ENCODE assay signal across 8 mouse cellular contexts in the genomic region with DNA sequence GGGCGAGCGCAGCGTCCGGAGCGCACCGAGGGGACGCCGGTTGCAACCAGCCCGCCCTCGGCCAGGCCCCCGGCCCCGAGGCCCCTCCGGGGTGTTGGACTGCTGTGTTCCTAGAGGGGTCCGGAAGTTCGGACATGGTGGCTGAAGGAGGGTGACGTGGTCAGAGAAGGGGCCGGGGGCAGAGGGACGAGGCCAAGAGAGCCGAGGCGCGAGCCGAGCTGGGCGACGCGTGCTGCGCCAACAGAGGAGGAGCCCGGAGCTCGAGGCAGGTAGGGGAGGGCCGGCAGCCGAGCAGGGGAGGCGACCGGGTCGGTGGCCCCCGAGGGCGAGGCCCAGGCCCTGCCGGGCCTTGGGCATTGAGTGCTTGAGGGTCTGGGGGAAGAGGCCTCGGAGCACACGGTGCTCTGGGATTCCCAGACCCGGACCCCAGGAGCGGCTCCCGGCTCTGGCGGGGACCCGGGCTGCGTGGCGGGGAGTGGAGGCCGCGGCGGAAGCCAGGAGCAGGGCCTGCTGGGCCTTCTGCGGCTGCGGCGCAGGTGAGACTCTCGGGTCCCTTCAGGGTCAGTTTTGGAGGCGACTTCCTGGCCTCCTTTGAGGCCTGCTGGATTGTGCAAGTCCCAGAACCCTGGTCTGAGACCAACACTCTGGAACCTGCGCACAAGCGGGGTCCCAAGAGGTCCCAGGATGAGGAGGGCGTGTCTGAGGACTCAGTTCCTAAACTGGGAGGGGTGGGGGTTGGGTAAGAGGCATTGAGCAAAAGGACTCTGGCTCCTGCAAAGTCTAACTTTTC. TPM values are rescaled to one million over a fixed set of nuclear protein-coding genes. Genes with fewer than 3 reads are reported as not detected.
DNase-seq lines count a peak whose midpoint lies in the region; ATAC-seq and TF ChIP-seq lines count a peak whose summit lies in the region.

No protein-coding gene starts in this region.

- no peak; the same call in 1 of the 2 replicates for ATAC-seq in forebrain, postnatal 0 days
- ATAC-seq in liver, embryonic 15.5 days (ENCODE audit: insufficient read depth), result peak; percentile 25; the same call in 1 of the 2 replicates

- TF ChIP-seq CTCF in spleen, adult 2 months (IDR thresholded peaks at IDR 0.05; ENCODE audit: extremely low read depth, insufficient read depth, insufficient read length, insufficient replicate concordance), result no peak
- no peak for TF ChIP-seq CTCF in forebrain, postnatal 0 days (IDR thresholded peaks at IDR 0.05; ENCODE audit: low read depth)
- TF ChIP-seq CTCF in thymus, adult 2 months (IDR thresholded peaks at IDR 0.05; ENCODE audit: borderline replicate concordance, control insufficient read depth, extremely low read depth, insufficient read depth, low read length, poor library complexity), result no peak

- TF ChIP-seq POLR2A in spleen, adult 2 months (IDR thresholded peaks at IDR 0.05; ENCODE audit: low read depth, low read length), result no peak
- no peak for TF ChIP-seq POLR2A in thymus, adult 2 months (IDR thresholded peaks at IDR 0.05; ENCODE audit: control insufficient read depth, extremely low read depth, insufficient read depth, low read length, poor library complexity)

- WGBS in spleen, adult 2 months, result 3% methylated on average over 55 of the region's 56 CpGs
- under 1% methylated on average over 54 of the region's 56 CpGs for WGBS in forebrain, postnatal 0 days
- WGBS in liver, embryonic 15.5 days (ENCODE audit: insufficient replicate concordance), result 2% methylated on average over 56 of the region's 56 CpGs
- 4% methylated on average over 56 of the region's 56 CpGs for WGBS in thymus, adult 2 months

- H3K4me2 ChIP-seq in forebrain, postnatal 0 days (ENCODE audit: low read depth), result peak overlapping the region; percentile 60
- peak overlapping the region; percentile 45 for H3K4me2 ChIP-seq in liver, embryonic 15.5 days

- H3K9ac ChIP-seq in forebrain, postnatal 0 days, result peak overlapping the region; percentile 49
- no peak overlapping the region for H3K9ac ChIP-seq in liver, embryonic 15.5 days

- DNase-seq in spleen, adult 2 months (ENCODE audit: low read depth in 1 of 2, low spot score in 2 of 2), result no peak
- DNase-seq in spleen, postnatal 36 days (ENCODE audit: low spot score in 2 of 2), result no peak
- peak; percentile 17 for DNase-seq in forebrain, postnatal 0 days
- DNase-seq in testis, postnatal 14 days (ENCODE audit: low spot score), result peak; percentile 14
- DNase-seq in thymus, adult 18-20 months, result no peak
- DNase-seq in thymus, adult 2 months, result no peak
- DNase-seq in spleen, adult 12 weeks (ENCODE audit: low spot score), result no peak

- H3K9me3 ChIP-seq in forebrain, postnatal 0 days (ENCODE audit: low read length), result peaks cover 4% of the 10 kb centered on the region; the same call in 1 of the 2 replicates
- H3K9me3 ChIP-seq in liver, embryonic 15.5 days (replicated peaks), result no peaks in the 10 kb centered on the region

- H3K36me3 ChIP-seq in spleen, adult 2 months (ENCODE audit: control insufficient read depth, insufficient read depth, low read length), result no peaks in the 10 kb centered on the region
- H3K36me3 ChIP-seq in forebrain, postnatal 0 days (ENCODE audit: insufficient read depth), result no peaks in the 10 kb centered on the region
- no peaks in the 10 kb centered on the region for H3K36me3 ChIP-seq in liver, embryonic 15.5 days (replicated peaks)
- H3K36me3 ChIP-seq in thymus, adult 2 months (ENCODE audit: control insufficient read depth, insufficient read depth, low read length), result no peaks in the 10 kb centered on the region

- peak overlapping the region; percentile 3; the same call in 1 of the 2 replicates for H3K4me3 ChIP-seq in spleen, adult 2 months (ENCODE audit: extremely low read depth, insufficient read depth, insufficient read length)
- peak overlapping the region; percentile 39 for H3K4me3 ChIP-seq in forebrain, postnatal 0 days (ENCODE audit: low read depth, low read length)
- H3K4me3 ChIP-seq in liver, embryonic 15.5 days (replicated peaks), result peak overlapping the region; percentile 18; the same call in 1 of the 2 replicates
- H3K4me3 ChIP-seq in thymus, adult 2 months (ENCODE audit: control insufficient read depth, insufficient read depth, low read length), result no peak overlapping the region

- no peak overlapping the region for H3K27ac ChIP-seq in spleen, adult 2 months (ENCODE audit: insufficient read depth, low read length)
- peak overlapping the region; percentile 45; the same call in 1 of the 2 replicates for H3K27ac ChIP-seq in forebrain, postnatal 0 days (ENCODE audit: low read depth, low read length)
- no peak overlapping the region for H3K27ac ChIP-seq in liver, embryonic 15.5 days (replicated peaks)
- H3K27ac ChIP-seq in thymus, adult 2 months (ENCODE audit: control insufficient read depth, insufficient read depth, low read length), result no peak overlapping the region

- H3K4me1 ChIP-seq in spleen, adult 2 months (ENCODE audit: control insufficient read depth, insufficient read depth, insufficient read length), result peaks cover 9% of the 10 kb centered on the region
- H3K4me1 ChIP-seq in forebrain, postnatal 0 days (ENCODE audit: insufficient read depth), result peaks cover 4% of the 10 kb centered on the region
- H3K4me1 ChIP-seq in liver, embryonic 15.5 days (replicated peaks), result peaks cover 22% of the 10 kb centered on the region
- no peaks in the 10 kb centered on the region; the same call in 1 of the 2 replicates for H3K4me1 ChIP-seq in thymus, adult 2 months (replicated peaks; ENCODE audit: control insufficient read depth, insufficient read depth, low read length)

- peaks cover 58% of the 10 kb centered on the region for H3K27me3 ChIP-seq in spleen, adult 2 months (ENCODE audit: control insufficient read depth, insufficient read depth, low read length)
- H3K27me3 ChIP-seq in forebrain, postnatal 0 days (ENCODE audit: insufficient read depth, low read length), result peaks cover 62% of the 10 kb centered on the region
- H3K27me3 ChIP-seq in liver, embryonic 15.5 days, result peaks cover 100% of the 10 kb centered on the region
- H3K27me3 ChIP-seq in thymus, adult 2 months (ENCODE audit: control insufficient read depth, insufficient read depth, low read length), result peaks cover 39% of the 10 kb centered on the region

RNA-seq across cellular contexts. Expression of a gene that starts 0.4 kb away (rescaled TPM):
- 0.22 and 0.31 TPM in 2 replicates for polyA plus RNA-seq in spleen, adult 2 months (2012; rRNA removed)
- 6.3 and 7.3 TPM in 2 replicates for total RNA-seq in forebrain, postnatal 0 days (2014; rRNA removed)
- 0.87 and 1.4 TPM in 2 replicates for polyA plus RNA-seq in forebrain, postnatal 0 days (2015; fragmentation: Nextera tagmentation; extraction: Ambion mirVana)
- polyA plus RNA-seq in liver, embryonic 15.5 days (2015; fragmentation: Nextera tagmentation; extraction: Ambion mirVana), result not detected in 2 replicates
- 0.67 and 0.74 TPM in 2 replicates for polyA plus RNA-seq in thymus, adult 2 months (2012; rRNA removed)

Comparison
In these comparisons a context has a peak if more than half of its experiments do, and no peak if none do; other contexts are left out.
1. DNase-seq: peak in forebrain, postnatal 0 days (single experiment) and testis, postnatal 14 days (single experiment); none in spleen, adult 2 months (0 of 2), spleen, postnatal 36 days (0 of 2), thymus, adult 18-20 months (0 of 2), thymus, adult 2 months (single experiment) and spleen, adult 12 weeks (single experiment).